Mouse (Mus musculus) embryonic facial prominence, embryonic 12.5 days (tissue): ENCODE measurements around the gene Sulf2. TPM values are rescaled to one million over a fixed set of nuclear protein-coding genes. Genes with fewer than 3 reads are reported as not detected.

Experiments
- ATAC-seq: fragments of 200-750 bp; cut with Nextera tagmentation; 2 replicates; pipeline ENCODE4 v1.8.0; 2017; ENCODE audit not compliant: insufficient number of reproducible peaks, insufficient read depth, low FRiP score, low TSS enrichment
- H3K27ac ChIP-seq: fragments of 300-500 bp; sonication (generic); 2 replicates; pipeline ENCODE4 v1.5.1; 2016; ENCODE audit warnings: mild to moderate bottlenecking
- H3K27me3 ChIP-seq: fragments of 300-500 bp; sonication (generic); 2 replicates; pipeline ENCODE4 v1.6.1; 2016; ENCODE audit warnings: mild to moderate bottlenecking, moderate library complexity
- H3K36me3 ChIP-seq: fragments of 300-500 bp; sonication (generic); 2 replicates; pipeline ENCODE4 v1.6.1; 2016; ENCODE audit warnings: mild to moderate bottlenecking
- H3K4me1 ChIP-seq: fragments of 300-500 bp; sonication (generic); 2 replicates; pipeline ENCODE4 v1.6.1; 2016
- H3K4me2 ChIP-seq: fragments of 300-500 bp; sonication (generic); replicated peaks from 2 replicates; pipeline ENCODE4 v1.6.1; 2016; ENCODE audit warnings: mild to moderate bottlenecking, moderate library complexity
- H3K4me3 ChIP-seq: fragments of 300-500 bp; sonication (generic); 2 replicates; pipeline ENCODE4 v1.5.1; 2016; ENCODE audit warnings: mild to moderate bottlenecking
- H3K9ac ChIP-seq: fragments of 300-500 bp; sonication (generic); 2 replicates; pipeline ENCODE4 v1.6.1; 2016; ENCODE audit warnings: mild to moderate bottlenecking, moderate library complexity
- H3K9me3 ChIP-seq: fragments of 300-500 bp; sonication (generic); 2 replicates; pipeline ENCODE4 v1.6.1; 2016; ENCODE audit warnings: mild to moderate bottlenecking, moderate library complexity
- WGBS: fragments of 180-500 bp; shearing (Covaris S2); methylation state at CpG from one replicate; pipeline ENCODE4 v1.1.7; 2016; 5-methylcytosine and 5-hydroxymethylcytosine counted together
- polyA plus RNA-seq: library from polyadenylated mRNA; unstranded; fragments of >200 nt; fragmentation: Nextera tagmentation; extraction: Ambion mirVana; gene quantifications from 2 replicates; pipeline ENCODE4 v1.2.1, GENCODE M21; 2016

Gene Sulf2
- polyA plus RNA-seq, 1 experiment from 2014 or later = 229 TPM

- H3K36me3 ChIP-seq = peaks cover 20% of the 10 kb centered on the region
- peak overlapping the region; percentile 47; the same call in 1 of the 2 replicates for H3K27ac ChIP-seq
- peaks cover 40% of the 10 kb centered on the region for H3K4me1 ChIP-seq
- H3K4me3 ChIP-seq = no peak overlapping the region
- no peak overlapping the region for H3K9ac ChIP-seq
- no peaks in the 10 kb centered on the region for H3K9me3 ChIP-seq
- WGBS = 60% methylated on average over 10 of the region's 10 CpGs
- H3K4me2 ChIP-seq = no peak overlapping the region
- H3K27me3 ChIP-seq = no peaks in the 10 kb centered on the region
- ATAC-seq = no peak
Measured at GRCm38 (mm10) chr2:166045549-166046501, 109.6 kb downstream of the Sulf2 start.

- no peak overlapping the region for H3K27ac ChIP-seq
- H3K4me2 ChIP-seq = no peak overlapping the region
- no peak overlapping the region for H3K4me3 ChIP-seq
- no peaks in the 10 kb centered on the region for H3K9me3 ChIP-seq
- H3K36me3 ChIP-seq = peaks cover 16% of the 10 kb centered on the region
- peaks cover 45% of the 10 kb centered on the region for H3K4me1 ChIP-seq
- no peak overlapping the region for H3K9ac ChIP-seq
- no peaks in the 10 kb centered on the region for H3K27me3 ChIP-seq
- ATAC-seq = no peak
- WGBS = 75% methylated on average over 2 of the region's 2 CpGs
Measured at GRCm38 (mm10) chr2:166045006-166045405, 110.5 kb downstream of the Sulf2 start.

GRCm38 (mm10) chr2:166042542-166042941 is 112.9 kb downstream of the Sulf2 start:
- Histone ChIP-seq H3K27me3 (no peaks in the 10 kb centered on the region), H3K4me3 (no peak overlapping the region), H3K36me3 (peaks cover under 1% of the 10 kb centered on the region; the same call in 1 of the 2 replicates), H3K9me3 (no peaks in the 10 kb centered on the region), H3K4me1 (peaks cover 53% of the 10 kb centered on the region), H3K9ac (no peak overlapping the region), H3K27ac (no peak overlapping the region), H3K4me2 (no peak overlapping the region)
- 80% methylated on average over 1 of the region's 1 CpGs for WGBS
- ATAC-seq = no peak

DNA sequence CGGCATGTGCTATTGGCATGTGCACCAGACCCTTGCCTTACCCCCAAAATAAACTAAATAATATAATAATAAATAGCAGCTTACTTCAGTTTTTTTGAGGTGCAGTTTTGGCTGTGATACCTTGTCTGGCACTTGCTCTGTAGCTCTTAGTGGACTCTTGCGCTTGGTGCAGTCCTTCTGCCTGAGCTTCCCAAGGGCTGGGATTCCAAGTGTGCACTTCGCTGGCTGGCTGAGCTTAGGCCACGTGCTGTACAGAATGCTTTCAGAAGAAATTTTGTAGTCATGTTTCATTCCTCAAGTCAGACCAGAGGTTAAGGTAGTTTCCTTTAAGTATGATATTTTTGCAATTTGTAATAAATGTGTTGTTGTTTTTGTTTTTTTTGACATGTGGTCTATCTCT is 115.8 kb downstream of the Sulf2 start:
- Histone ChIP-seq H3K27me3 (no peaks in the 10 kb centered on the region), H3K9me3 (no peaks in the 10 kb centered on the region), H3K4me3 (no peak overlapping the region), H3K36me3 (no peaks in the 10 kb centered on the region), H3K27ac (0 out of 2 replicates have a peak overlapping the region, but pooled peaks have one; percentile 11), H3K9ac (no peak overlapping the region), H3K4me2 (no peak overlapping the region), H3K4me1 (peaks cover 38% of the 10 kb centered on the region)
- ATAC-seq = no peak
- WGBS = 75% methylated on average over 4 of the region's 4 CpGs

- ATAC-seq = no peak
- Histone ChIP-seq H3K4me2 (no peak overlapping the region), H3K4me1 (peaks cover 33% of the 10 kb centered on the region), H3K9me3 (no peaks in the 10 kb centered on the region), H3K9ac (no peak overlapping the region), H3K36me3 (no peaks in the 10 kb centered on the region), H3K4me3 (no peak overlapping the region), H3K27me3 (no peaks in the 10 kb centered on the region), H3K27ac (no peak overlapping the region)
- WGBS = 46% methylated on average over 3 of the region's 3 CpGs
Measured at GRCm38 (mm10) chr2:166035725-166036124, 119.7 kb downstream of the Sulf2 start.

- Histone ChIP-seq H3K4me2 (no peak overlapping the region), H3K27me3 (no peaks in the 10 kb centered on the region), H3K4me3 (no peak overlapping the region), H3K9me3 (no peaks in the 10 kb centered on the region), H3K9ac (no peak overlapping the region), H3K4me1 (peaks cover 35% of the 10 kb centered on the region), H3K36me3 (no peaks in the 10 kb centered on the region), H3K27ac (peak overlapping the region; percentile 41; the same call in 1 of the 2 replicates)
- no peak for ATAC-seq
- 50% methylated on average over 3 of the region's 3 CpGs for WGBS
Measured at GRCm38 (mm10) chr2:166034967-166035490, 120.4 kb downstream of the Sulf2 start.

GRCm38 (mm10) chr2:166032628-166033027 is 122.8 kb downstream of the Sulf2 start:
- H3K9me3 ChIP-seq = no peaks in the 10 kb centered on the region
- 0 out of 2 replicates have a peak overlapping the region, but pooled peaks have one; percentile 26 for H3K27ac ChIP-seq
- no peak overlapping the region for H3K4me2 ChIP-seq
- H3K4me1 ChIP-seq = peaks cover 34% of the 10 kb centered on the region
- no peak for ATAC-seq
- no peaks in the 10 kb centered on the region for H3K36me3 ChIP-seq
- no peak overlapping the region for H3K4me3 ChIP-seq
- H3K27me3 ChIP-seq = no peaks in the 10 kb centered on the region
- H3K9ac ChIP-seq = no peak overlapping the region
- WGBS = 89% methylated on average over 5 of the region's 5 CpGs

- ATAC-seq = peak; percentile 96
- Histone ChIP-seq H3K4me1 (peaks cover 34% of the 10 kb centered on the region), H3K4me3 (peak overlapping the region; percentile 19; the same call in 1 of the 2 replicates), H3K27me3 (no peaks in the 10 kb centered on the region), H3K4me2 (peak overlapping the region; percentile 46), H3K9ac (no peak overlapping the region), H3K36me3 (no peaks in the 10 kb centered on the region), H3K27ac (peak overlapping the region; percentile 94), H3K9me3 (no peaks in the 10 kb centered on the region)
- 20% methylated on average over 7 of the region's 7 CpGs for WGBS
Measured at GRCm38 (mm10) chr2:166031120-166031929, 124.1 kb downstream of the Sulf2 start.

DNA sequence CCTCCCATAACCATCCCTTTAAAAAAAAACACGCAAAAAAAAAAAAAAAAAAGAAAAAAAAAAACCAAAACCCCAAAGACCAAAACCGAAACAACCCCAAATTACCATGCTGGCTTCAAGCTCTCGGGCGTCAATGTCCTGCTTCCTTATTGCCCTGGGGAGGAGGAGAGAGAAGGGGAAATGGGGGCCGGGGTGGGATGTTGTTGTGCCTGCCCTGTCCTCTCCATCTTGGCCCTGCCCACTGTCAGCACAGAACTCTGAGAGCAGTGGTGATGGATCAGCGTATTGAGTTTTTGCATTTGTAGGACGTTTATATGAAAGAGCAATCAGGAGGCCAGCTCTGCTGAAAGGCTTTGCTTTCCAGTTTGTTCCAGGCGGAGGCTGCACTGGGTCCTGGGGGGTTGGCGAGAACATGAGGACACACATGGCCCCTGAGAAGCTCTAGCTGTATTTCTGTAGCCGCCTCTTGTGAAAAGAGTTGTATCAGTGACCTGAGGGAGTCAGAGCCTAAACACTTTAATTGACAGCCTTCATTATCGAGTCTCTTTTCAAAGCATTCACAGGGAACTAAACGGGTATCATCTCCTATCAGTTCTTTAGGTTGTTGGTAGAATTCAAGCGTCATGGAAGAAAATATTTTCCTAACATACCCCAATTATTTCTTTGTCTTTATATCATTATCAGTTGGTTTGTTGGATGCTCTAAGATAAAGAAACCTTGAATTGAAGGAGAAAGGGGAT is 125.0 kb downstream of the Sulf2 start:
- Histone ChIP-seq H3K9me3 (no peaks in the 10 kb centered on the region), H3K27me3 (no peaks in the 10 kb centered on the region), H3K27ac (peak overlapping the region; percentile 94), H3K4me3 (no peak overlapping the region), H3K9ac (no peak overlapping the region), H3K4me1 (peaks cover 34% of the 10 kb centered on the region), H3K36me3 (no peaks in the 10 kb centered on the region), H3K4me2 (peak overlapping the region; percentile 46)
- WGBS = 4% methylated on average over 13 of the region's 13 CpGs
- no peak for ATAC-seq

GRCm38 (mm10) chr2:166029232-166029631 is 126.2 kb downstream of the Sulf2 start:
- no peak for ATAC-seq
- Histone ChIP-seq H3K4me3 (no peak overlapping the region), H3K36me3 (no peaks in the 10 kb centered on the region), H3K9ac (no peak overlapping the region), H3K4me1 (peaks cover 34% of the 10 kb centered on the region), H3K27ac (no peak overlapping the region), H3K27me3 (no peaks in the 10 kb centered on the region), H3K9me3 (no peaks in the 10 kb centered on the region), H3K4me2 (no peak overlapping the region)
- WGBS = 38% methylated on average over 4 of the region's 4 CpGs

DNA sequence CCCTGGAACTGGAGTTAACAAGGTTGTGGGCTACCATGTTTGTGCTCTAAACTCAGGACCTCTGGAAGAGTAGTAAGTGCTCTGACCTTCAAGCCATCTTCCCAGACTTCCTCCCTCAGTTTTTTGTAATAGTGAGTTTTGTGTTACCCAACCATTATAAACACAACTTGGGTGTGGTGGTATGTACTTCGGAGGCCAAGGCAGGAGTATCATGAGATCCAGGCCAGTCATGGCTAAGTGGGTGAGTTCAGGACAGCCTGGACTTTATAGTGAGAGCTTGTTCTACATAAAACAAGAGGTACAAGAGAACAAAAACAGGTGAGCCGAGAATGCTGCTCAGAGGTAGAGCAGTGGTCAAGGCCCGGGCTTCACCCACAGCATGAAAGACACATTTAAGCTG is 127.6 kb downstream of the Sulf2 start:
- Histone ChIP-seq H3K27me3 (no peaks in the 10 kb centered on the region), H3K9me3 (no peaks in the 10 kb centered on the region), H3K4me1 (peaks cover 32% of the 10 kb centered on the region), H3K4me3 (no peak overlapping the region), H3K4me2 (no peak overlapping the region), H3K36me3 (no peaks in the 10 kb centered on the region), H3K9ac (no peak overlapping the region), H3K27ac (no peak overlapping the region)
- no peak for ATAC-seq
- WGBS = 90% methylated on average over 3 of the region's 3 CpGs
